16 mouse cellular contexts compared by ENCODE assay signal in genomic region chr1:165050176-165050575, GRCm38 (mm10).
"Had no signal": no experiment of that assay in that cellular context is flagged by ENCODE, and none has a peak within 500 bp of the region (broad histone marks: within the 10 kb centered on the region; RNA-seq: fewer than 3 reads in every experiment).

No protein-coding gene starts in this region.

- H3K9ac ChIP-seq: limb, embryonic 12.5 days; limb, embryonic 15.5 days; liver, embryonic 15.5 days; lung, embryonic 15.5 days; stomach, embryonic 15.5 days had no signal

- H3K36me3 ChIP-seq: limb, embryonic 12.5 days; limb, embryonic 15.5 days; liver, embryonic 15.5 days; lung, embryonic 15.5 days; stomach, embryonic 15.5 days had no signal

- H3K4me1 ChIP-seq: limb, embryonic 12.5 days; liver, embryonic 15.5 days; lung, embryonic 15.5 days had no signal

- H3K27ac ChIP-seq: limb, embryonic 12.5 days; limb, embryonic 15.5 days; liver, embryonic 15.5 days; lung, embryonic 15.5 days; stomach, embryonic 15.5 days had no signal

- H3K9me3 ChIP-seq: limb, embryonic 12.5 days; limb, embryonic 15.5 days; liver, embryonic 15.5 days; lung, embryonic 15.5 days; stomach, embryonic 15.5 days had no signal

- H3K4me3 ChIP-seq: limb, embryonic 12.5 days; limb, embryonic 15.5 days; liver, embryonic 15.5 days; lung, embryonic 15.5 days; stomach, embryonic 15.5 days had no signal

- H3K27me3 ChIP-seq: limb, embryonic 12.5 days; limb, embryonic 15.5 days; liver, embryonic 15.5 days; lung, embryonic 15.5 days; stomach, embryonic 15.5 days had no signal

- H3K4me2 ChIP-seq: limb, embryonic 12.5 days; limb, embryonic 15.5 days; liver, embryonic 11.5 days; liver, embryonic 15.5 days; lung, embryonic 15.5 days; midbrain, embryonic 11.5 days; stomach, embryonic 15.5 days had no signal

- DNase-seq: kidney, adult 8-10 months; kidney, postnatal 14 days; kidney, postnatal 4 days; left cerebral cortex, postnatal 4 days; lung, adult 18-20 months; lung, postnatal 10 days; lung, postnatal 4 days; midbrain, embryonic 14.5 days; thymus, postnatal 25 days had no signal
